9 mouse cellular contexts compared by ENCODE assay signal in genomic region chr14:56572546-56572945, GRCm38 (mm10). TPM values are rescaled to one million over a fixed set of nuclear protein-coding genes. Genes with fewer than 3 reads are reported as not detected.
DNase-seq lines count a peak whose midpoint lies in the region; ATAC-seq lines count a peak whose summit lies in the region.
"Had no signal": no experiment of that assay in that cellular context is flagged by ENCODE, and none has a peak within 500 bp of the region (broad histone marks: within the 10 kb centered on the region; RNA-seq: fewer than 3 reads in every experiment).

No protein-coding gene starts in this region.

- H3K36me3 ChIP-seq in megakaryocyte, embryonic 14.5 days (replicated peaks; ENCODE audit: low read length) = peaks cover 9% of the 10 kb centered on the region
- H3K36me3 ChIP-seq in hindbrain, embryonic 11.5 days (ENCODE audit: control insufficient read depth, insufficient read depth, low read length) = no peaks in the 10 kb centered on the region
- H3K36me3 ChIP-seq in liver, embryonic 16.5 days (ENCODE audit: control insufficient read depth, insufficient read depth) = no peaks in the 10 kb centered on the region

- H3K9me3 ChIP-seq in megakaryocyte, embryonic 14.5 days = no peaks in the 10 kb centered on the region
- no peaks in the 10 kb centered on the region for H3K9me3 ChIP-seq in hindbrain, embryonic 11.5 days (ENCODE audit: control insufficient read depth, low read length)
- H3K9me3 ChIP-seq in liver, embryonic 16.5 days (replicated peaks; ENCODE audit: control insufficient read depth, low read length) = no peaks in the 10 kb centered on the region

- peak; percentile 29 for DNase-seq in hindbrain, embryonic 11.5 days (ENCODE audit: low spot score)
- no peak for DNase-seq in layer of hippocampus, postnatal 10 days (ENCODE audit: low spot score in 2 of 2)
- no peak for DNase-seq in cerebellum, postnatal 10 days
- no peak for DNase-seq in kidney, postnatal 36 days
- DNase-seq: right cerebral cortex, postnatal 14 days; thymus, postnatal 25 days had no signal

- ATAC-seq in megakaryocyte, adult 5-6 weeks (ENCODE audit: poor library complexity, severe bottlenecking) = no peak
- no peak for ATAC-seq in hindbrain, embryonic 11.5 days (ENCODE audit: low FRiP score)
- no peak for ATAC-seq in liver, embryonic 16.5 days (ENCODE audit: low read depth)

- 70% methylated on average over 2 of the region's 2 CpGs for WGBS in hindbrain, embryonic 11.5 days
- whole genome bisulfite sequencing in liver, embryonic 16.5 days (ENCODE audit: insufficient replicate concordance) = 72% methylated on average over 2 of the region's 2 CpGs

- no peaks in the 10 kb centered on the region for H3K27me3 ChIP-seq in megakaryocyte, embryonic 14.5 days (replicated peaks)
- no peaks in the 10 kb centered on the region for H3K27me3 ChIP-seq in hindbrain, embryonic 11.5 days (ENCODE audit: control insufficient read depth, insufficient read depth, low read length)
- no peaks in the 10 kb centered on the region for H3K27me3 ChIP-seq in liver, embryonic 16.5 days (ENCODE audit: control insufficient read depth, insufficient read depth, low read depth, low read length)

- peak overlapping the region; percentile 49; the same call in 1 of the 2 replicates for H3K4me2 ChIP-seq in hindbrain, embryonic 11.5 days (replicated peaks; ENCODE audit: low read depth, low read length)
- H3K4me2 ChIP-seq in liver, embryonic 16.5 days (ENCODE audit: low read depth, low read length) = peak overlapping the region; percentile 62

- no peak overlapping the region; the same call in 1 of the 2 replicates for H3K9ac ChIP-seq in hindbrain, embryonic 11.5 days (ENCODE audit: low read depth, low read length)
- H3K9ac ChIP-seq in liver, embryonic 16.5 days (ENCODE audit: low read depth, low read length) = peak overlapping the region; percentile 55; the same call in 1 of the 2 replicates

- H3K4me1 ChIP-seq in megakaryocyte, embryonic 14.5 days = peaks cover 68% of the 10 kb centered on the region
- no peaks in the 10 kb centered on the region; the same call in 1 of the 2 replicates for H3K4me1 ChIP-seq in hindbrain, embryonic 11.5 days (replicated peaks; ENCODE audit: control insufficient read depth, insufficient read depth, low read length)
- H3K4me1 ChIP-seq in liver, embryonic 16.5 days (ENCODE audit: control insufficient read depth, low read depth, low read length) = peaks cover 24% of the 10 kb centered on the region

- H3K4me3 ChIP-seq in megakaryocyte, embryonic 14.5 days (replicated peaks) = peak overlapping the region; percentile 69
- H3K4me3 ChIP-seq in hindbrain, embryonic 11.5 days (ENCODE audit: low read depth, low read length) = peak overlapping the region; percentile 83; the same call in 1 of the 2 replicates
- peak overlapping the region; percentile 90 for H3K4me3 ChIP-seq in liver, embryonic 16.5 days (ENCODE audit: low read depth, low read length)

- H3K27ac ChIP-seq in hindbrain, embryonic 11.5 days (ENCODE audit: low read depth, low read length) = no peak overlapping the region
- no peak overlapping the region for H3K27ac ChIP-seq in liver, embryonic 16.5 days (ENCODE audit: low read length)

RNA-seq across cellular contexts. Expression of gene Cenpj, which starts 2.7 kb away (rescaled TPM):
- 1.4 TPM in 1 of 2 replicates, not detected in the other for polyA plus RNA-seq in megakaryocyte, embryonic 14.5 days (2012; ENCODE audit: insufficient read depth, low replicate concordance)
- total RNA-seq in megakaryocyte, adult 5-6 weeks (2015) = 18.6 and 23.3 TPM in 2 replicates
- total RNA-seq in megakaryocyte, adult 5-6 weeks (2017) = 15.8 and 24.6 TPM in 2 replicates
- 15.8 and 21.6 TPM in 2 replicates for polyA plus RNA-seq in hindbrain, embryonic 11.5 days (2014; fragmentation: Nextera tagmentation; extraction: Ambion mirVana)
- 4.2 and 5.5 TPM in 2 replicates for polyA plus RNA-seq in liver, embryonic 16.5 days (2015; fragmentation: Nextera tagmentation; extraction: Ambion mirVana)
- total RNA-seq in layer of hippocampus, postnatal 10 days (2021) = 1 to 10 TPM; 5.0 to 5.1 TPM

RNA-seq across cellular contexts. Expression of gene Parp4, which starts 2.9 kb away (rescaled TPM):
- 1.8 and 2.4 TPM in 2 replicates for polyA plus RNA-seq in megakaryocyte, embryonic 14.5 days (2012; ENCODE audit: insufficient read depth, low replicate concordance)
- 63.0 and 71.7 TPM in 2 replicates for total RNA-seq in megakaryocyte, adult 5-6 weeks (2015)
- total RNA-seq in megakaryocyte, adult 5-6 weeks (2017) = 11.2 and 14.9 TPM in 2 replicates
- polyA plus RNA-seq in hindbrain, embryonic 11.5 days (2014; fragmentation: Nextera tagmentation; extraction: Ambion mirVana) = 1.1 and 2.9 TPM in 2 replicates
- 2.1 and 2.2 TPM in 2 replicates for polyA plus RNA-seq in liver, embryonic 16.5 days (2015; fragmentation: Nextera tagmentation; extraction: Ambion mirVana)
- total RNA-seq in layer of hippocampus, postnatal 10 days (2021) = 1 to 10 TPM; 2.6 to 3.3 TPM
